Mouse (Mus musculus) layer of hippocampus, adult 8-10 months (tissue): Measurements from ENCODE around the gene Kmt2e. TPM values are rescaled to one million over a fixed set of nuclear protein-coding genes. Genes with fewer than 3 reads are reported as not detected.

ENCODE experiments used
- DNase-seq, 2 experiments: peaks; one replicate each; pipeline ENCODE4 v3.0.0; 2022; ENCODE audit warnings: low spot score in 2 of 2
- total RNA-seq, 4 experiments: library from RNA; stranded (reverse); gene quantifications; 2 replicates each; pipeline ENCODE4 v1.2.4; 2022

The Kmt2e gene
- total RNA-seq, 4 experiments from 2014 or later, result 91.0 to 101 (median 96.8) TPM

DNA sequence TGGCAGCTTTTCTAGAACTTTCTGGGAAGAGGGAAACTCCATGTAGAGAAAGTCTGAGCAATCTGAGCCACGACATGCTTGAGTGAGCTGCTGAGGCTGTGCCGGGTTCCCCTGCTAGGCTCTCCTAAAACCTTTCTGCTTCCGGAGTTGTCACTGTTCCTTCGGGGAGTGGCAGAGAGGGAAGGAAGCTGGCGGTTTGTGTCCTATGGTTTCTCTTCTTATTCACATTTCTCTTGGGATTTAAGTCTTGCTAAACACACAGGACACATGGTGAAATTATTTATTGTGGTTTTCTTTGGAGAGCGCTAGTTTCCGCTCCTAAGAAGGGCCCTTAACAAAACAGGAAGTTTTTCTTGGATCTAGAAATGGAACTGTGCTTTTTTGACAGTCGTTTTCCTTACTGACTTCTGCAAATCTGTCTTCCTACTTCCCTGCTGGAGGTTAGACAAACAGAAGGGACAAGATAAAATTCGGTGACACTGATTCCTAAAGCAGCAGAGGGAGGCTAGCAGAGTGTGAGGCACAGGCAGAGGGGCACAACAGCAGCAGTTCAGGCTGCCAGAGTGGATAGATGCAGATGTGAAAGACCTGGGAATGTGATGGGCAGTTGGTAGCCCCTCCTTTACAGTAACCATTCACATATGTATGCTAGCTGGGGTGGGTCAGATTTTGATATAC, 24.1 kb upstream of the Kmt2e start:
- DNase-seq, result no peak

- no peak for DNase-seq
Measured at GRCm38 (mm10) chr5:23410718-23411101, 23.5 kb upstream of the Kmt2e start.

GRCm38 (mm10) chr5:23411640-23412039, 22.6 kb upstream of the Kmt2e start:
- DNase-seq, result no peak

DNA sequence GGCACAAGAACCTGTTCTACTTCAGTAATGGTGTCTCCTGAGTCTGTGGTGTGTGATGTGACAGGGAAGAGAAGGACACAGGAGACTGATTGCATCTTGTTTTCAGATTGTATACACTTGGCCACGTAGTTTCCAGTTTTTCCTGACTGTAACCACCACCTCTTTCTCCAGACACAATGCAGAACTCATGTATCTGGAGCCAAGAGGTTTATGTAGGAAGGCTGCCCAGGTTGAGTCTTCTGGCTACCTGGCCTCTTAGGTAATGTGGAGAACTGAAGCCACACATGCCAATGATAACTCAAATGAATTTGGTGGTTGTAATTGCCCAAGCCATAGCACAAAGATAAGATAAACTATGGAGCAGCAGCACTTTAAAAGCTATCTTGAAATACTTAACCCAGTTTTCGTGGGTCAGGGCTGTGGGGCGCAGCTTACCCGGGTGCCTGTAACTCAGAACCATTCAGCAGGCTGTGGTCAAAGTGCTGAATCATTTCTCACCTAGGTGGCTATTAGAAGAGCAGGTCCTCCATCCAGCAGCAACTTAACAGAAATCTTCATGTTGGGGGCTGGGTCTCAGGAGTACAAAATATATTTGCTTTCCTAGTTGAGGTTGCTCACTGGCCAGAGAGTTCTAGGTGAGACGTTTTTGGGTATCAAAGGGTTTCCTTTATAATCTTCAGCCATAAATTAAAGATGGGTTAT, 21.8 kb upstream of the Kmt2e start:
- DNase-seq, result no peak

- DNase-seq, result no peak
Measured at GRCm38 (mm10) chr5:23413058-23413457, 21.2 kb upstream of the Kmt2e start.

DNA sequence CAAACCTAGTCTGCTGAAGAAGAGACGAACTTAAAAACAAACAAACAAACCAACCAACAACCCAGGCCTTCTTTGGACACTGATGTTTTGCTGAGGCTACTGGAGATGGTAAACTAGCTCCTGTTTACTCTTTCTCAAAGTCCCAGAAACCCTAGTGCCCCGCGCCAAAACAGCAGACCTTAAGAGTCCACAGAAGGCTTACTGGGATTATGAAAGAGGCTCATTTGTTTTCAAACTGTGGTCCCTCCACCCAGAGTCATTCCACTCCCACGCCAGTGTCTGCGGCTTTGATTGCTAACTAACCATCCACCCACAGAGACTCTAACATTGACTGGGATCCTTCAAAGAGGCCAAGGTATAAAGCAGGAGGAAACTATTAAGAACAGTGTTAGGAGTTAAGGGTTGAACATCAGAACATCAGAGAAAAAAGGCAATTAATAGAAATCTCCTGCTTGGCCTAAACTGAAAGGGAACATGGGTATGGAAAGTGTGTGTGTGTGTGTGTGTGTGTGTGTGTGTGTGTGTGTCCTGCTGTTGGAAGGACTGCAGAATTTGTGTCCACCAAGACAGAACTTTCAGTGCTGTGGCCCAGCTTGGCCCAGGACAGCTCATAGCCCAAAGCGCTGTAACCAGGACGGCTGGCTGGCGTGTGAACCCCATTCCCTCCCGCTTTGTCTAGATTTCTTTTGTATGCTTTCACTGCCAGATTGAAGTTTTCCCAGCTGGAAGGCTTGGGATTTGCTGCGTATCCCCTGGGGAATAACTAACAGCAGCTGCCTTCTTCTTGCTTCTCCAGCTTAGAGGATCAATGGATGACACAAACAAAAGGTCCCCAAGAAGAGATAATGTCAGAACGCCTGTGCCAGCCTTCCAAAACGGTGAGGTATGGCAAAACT, 20.4 kb upstream of the Kmt2e start:
- peak; percentile 47 to 49 for DNase-seq

GRCm38 (mm10) chr5:23414490-23415126, 19.6 kb upstream of the Kmt2e start:
- DNase-seq, result no peak

DNA sequence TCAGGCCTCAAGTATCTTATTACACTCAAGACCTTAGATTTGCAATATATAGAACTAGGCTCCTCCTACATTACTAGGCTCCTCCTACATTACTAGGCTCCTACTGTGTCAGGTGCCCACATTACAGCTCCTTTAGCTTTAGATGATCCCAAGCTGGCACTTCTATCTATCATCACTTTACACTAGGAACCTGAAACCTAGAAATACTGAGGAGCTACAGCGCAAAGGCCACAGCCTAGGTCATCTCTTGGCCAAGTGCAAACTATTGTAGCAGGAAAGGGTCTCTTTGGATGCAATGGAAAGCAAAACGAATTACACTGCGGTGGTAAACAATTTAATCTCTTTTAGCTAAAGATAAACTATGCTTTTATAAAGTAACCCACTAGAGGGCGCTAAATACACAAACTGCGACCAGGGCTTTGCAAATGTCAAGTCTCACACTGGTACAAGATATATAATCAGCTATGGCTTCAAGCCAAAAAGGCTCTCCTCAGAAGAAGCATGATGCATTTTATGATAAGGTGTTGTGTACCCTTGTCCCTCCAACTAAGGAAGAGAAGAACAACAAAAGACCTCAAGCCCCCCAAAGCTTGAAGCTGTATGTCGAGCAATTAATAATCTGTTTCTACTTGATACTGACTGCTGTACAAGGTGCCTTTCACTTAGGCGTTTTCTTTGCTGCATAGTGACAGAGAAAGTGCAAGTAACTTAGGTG, 18.5 kb upstream of the Kmt2e start:
- DNase-seq, result no peak

- no peak for DNase-seq
Measured at GRCm38 (mm10) chr5:23416286-23416643, 18.0 kb upstream of the Kmt2e start.

DNA sequence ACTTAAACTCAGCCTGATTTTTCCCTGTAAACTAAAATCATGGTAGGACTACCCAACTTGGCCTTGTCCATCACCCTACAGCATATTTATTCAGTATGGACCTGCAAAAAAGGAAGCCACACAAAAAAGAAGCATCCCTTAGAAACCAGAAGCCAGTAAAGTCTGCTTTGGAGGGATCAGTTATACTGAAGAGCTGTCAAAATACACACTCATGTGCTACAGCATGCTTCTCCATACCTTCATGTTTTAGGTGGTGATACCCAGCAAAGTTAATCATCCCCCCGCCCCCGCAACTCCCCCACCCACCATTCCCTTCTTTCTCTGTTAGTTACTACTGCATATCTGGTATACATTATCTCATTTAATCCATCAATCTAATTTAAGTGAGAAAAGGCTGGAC, 16.5 kb upstream of the Kmt2e start:
- DNase-seq, result no peak

DNA sequence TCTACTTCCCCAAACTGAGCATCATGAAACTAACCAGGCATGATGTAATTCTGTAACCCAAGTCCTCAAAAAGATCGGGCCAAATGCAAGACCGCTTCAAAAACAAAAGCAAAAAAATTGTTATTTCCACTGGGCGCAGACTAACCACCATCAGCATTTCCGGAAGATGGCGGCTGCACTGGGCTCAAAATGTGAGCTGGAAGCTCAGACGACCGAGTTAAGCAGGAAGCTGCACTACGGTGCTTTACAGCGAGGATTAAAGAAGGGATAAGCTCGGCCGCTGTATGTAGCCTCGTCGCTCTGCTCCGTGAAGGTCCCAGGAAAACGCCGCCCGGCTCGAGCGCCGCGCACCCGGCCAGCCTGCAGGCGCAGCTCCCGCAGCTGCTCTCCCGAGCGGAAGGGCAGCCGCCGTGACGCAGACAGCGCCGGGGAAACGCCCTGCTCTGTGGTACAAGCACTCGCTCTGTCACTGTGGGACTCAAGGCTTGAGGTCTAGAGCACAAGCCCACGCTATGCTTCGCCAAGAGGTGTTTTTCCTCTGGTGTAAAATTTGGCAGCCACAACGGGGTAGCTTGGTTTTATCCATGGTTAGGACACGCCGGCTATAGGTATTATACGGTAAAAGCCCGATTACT, 16.0 kb upstream of the Kmt2e start:
- DNase-seq, result peak; percentile 75 to 80

- no peak for DNase-seq
Measured at GRCm38 (mm10) chr5:23418797-23419595, 15.2 kb upstream of the Kmt2e start.

DNA sequence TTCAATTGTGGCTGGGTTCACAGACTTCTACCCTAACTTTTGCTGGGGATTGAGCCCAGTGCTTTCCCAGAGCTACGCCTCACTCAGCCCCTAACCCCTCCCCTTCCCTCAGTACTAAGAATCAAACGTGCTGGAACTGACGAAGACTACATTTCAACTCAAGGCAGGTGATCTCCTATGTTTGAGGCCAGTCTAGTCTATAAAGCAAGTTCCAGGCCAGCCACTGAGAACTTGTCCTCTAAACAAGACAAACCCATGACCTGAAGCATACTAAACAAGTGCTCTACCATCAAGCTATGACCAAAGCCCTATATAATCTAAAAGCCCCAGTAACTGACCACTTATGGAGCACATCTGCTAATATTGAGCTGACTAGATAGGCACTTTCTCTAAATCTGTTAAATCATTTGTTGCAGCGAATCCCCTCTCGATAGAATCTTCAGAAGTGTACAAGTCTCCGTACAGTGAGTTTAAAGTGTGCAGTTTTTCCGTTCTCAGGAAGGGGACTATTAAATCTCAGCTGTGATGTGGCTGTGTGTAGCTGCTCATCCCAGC, 14.5 kb upstream of the Kmt2e start:
- no peak for DNase-seq

GRCm38 (mm10) chr5:23420410-23420809, 13.8 kb upstream of the Kmt2e start:
- DNase-seq, result no peak

GRCm38 (mm10) chr5:23421440-23421839, 12.8 kb upstream of the Kmt2e start:
- DNase-seq, result no peak

DNA sequence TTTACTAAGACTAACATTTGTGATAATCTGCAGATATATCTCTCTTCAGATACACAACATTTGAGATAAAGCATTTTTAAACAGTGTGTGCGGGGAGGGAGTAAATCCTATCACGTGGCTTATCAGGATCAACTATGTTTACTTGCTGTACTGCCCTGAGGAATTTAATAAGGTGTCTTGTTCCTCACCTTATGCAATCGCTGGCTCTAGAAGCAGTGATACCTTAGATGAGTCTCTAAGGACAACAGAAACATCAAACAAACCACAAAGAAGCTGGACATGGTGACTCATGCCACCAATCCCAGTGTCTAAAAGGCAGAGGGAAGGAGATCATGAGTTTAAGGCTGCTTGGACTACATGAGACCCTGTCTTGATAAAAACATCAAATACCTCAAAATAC, 11.2 kb upstream of the Kmt2e start:
- no peak for DNase-seq

- DNase-seq, result no peak
Measured at GRCm38 (mm10) chr5:23427501-23427900, 6.7 kb upstream of the Kmt2e start.

GRCm38 (mm10) chr5:23431070-23431864, 3.0 kb upstream of the Kmt2e start:
- no peak for DNase-seq
